Mouse (Mus musculus): ENCODE measurements around the gene Gemin4. TPM values are rescaled to one million over a fixed set of nuclear protein-coding genes. Genes with fewer than 3 reads are reported as not detected.

Gemin4 gene
- total RNA-seq (2021), result 1 to 10 TPM; 4.6 to 8.8 TPM

DNA sequence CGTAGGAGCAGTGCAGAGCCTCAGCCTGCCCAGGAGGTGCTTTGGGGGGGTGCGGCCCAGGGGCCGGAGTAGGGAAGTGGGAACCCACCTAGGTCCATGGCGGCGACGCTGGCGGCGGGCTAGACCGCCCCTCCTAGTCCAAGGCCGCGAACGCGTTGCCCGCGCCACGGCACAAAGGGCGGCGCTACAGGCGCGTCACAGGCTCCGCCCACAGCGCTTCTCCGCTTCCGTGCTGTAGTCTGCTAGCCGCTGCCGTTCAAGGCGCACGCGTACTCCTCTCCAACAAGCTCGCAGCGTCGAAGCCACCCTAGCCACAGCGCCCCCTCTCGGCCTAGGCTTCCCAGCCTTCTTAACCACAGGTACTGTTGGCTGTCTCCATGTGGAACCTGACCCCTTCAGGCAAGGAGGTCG, at the start of gene Gemin4, which contains the start of gene Dbil5:
TSS of gene Gemin4 (minus strand) at position 275 of the 411 bp plus-strand sequence.
TSS of gene Dbil5 (plus strand) at position 219 of the 411 bp plus-strand sequence.
- intact Hi-C loops (cut with DNase I), result loop anchor here (1.0 kb wide), 1 partner anchor 38 kb away; the partner anchor contains the start of genes Fam57a and Vps53
- DNase-seq (ENCODE audit: low spot score in 2 of 2), result peak; percentile 96 to 98

DNA sequence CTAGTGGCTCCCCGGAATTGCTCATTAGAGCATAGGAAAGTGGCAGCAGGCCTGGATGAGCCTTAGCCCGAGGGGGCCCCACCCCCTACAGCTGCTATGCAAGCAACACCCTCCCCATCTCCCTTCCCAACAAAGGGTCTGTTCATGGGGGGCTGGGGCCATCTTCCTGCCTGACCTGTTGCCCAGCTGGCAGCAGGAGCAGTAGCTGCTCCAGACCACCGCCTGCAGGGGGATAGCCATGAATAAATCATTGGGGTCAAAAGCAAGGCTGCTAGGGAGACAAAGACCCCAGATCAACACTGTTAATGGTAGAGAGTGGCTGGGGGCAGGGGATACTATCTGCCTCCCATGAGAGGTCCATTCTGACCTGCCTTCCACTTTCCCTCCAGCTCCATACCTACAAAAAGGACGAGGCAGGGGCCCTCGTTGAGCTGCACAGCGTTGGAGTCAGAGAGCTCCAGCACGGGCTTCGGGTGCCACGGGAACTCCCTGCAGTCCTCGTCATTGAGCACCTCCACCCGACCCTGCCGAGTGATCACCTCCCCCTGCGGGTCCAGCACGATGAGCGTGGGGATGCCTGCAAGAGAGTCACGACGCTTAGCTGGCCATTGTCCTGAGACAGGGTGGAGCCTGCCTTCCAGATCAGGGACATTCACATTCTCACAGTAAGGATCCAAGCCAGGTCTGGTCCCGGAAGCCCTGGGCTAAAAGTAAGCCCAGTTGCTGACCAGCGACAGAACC, 45.3 kb upstream of the Gemin4 start:
- no peak for DNase-seq (ENCODE audit: low spot score in 2 of 2)
- intact Hi-C loops (cut with DNase I), result no loop called here

DNA sequence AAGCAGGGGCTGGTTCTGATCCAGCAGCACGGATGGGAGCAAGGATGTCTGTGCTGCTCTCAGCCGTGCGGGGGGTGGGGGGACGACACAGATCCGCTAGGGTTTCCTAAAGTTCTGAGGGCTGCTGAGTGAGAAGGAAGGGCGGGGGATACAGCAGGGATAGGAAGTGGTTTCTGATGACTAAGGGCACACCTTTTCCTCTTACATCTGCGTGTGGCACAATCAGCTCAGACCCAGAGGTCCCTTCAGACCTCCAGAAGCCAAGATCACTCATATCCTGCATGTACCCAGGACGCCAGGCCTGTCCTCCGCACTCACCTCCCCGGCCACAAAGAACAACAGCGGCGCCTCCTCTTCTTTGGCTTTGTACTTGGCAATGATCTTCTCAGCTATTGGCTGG, 43.8 kb upstream of the Gemin4 start:
- intact Hi-C loops (cut with DNase I), result no loop called here

GRCm38 (mm10) chr11:76260208-76261050, 43.0 kb upstream of the Gemin4 start:
- intact Hi-C loops (cut with DNase I), result no loop called here
- DNase-seq (ENCODE audit: low spot score in 2 of 2), result no peak

More for the DNA sequence above, 43.8 kb upstream of the Gemin4 start:
- DNase-seq (ENCODE audit: low spot score in 2 of 2), result no peak

GRCm38 (mm10) chr11:76258511-76258910, 41.0 kb upstream of the Gemin4 start:
- no peak for DNase-seq (ENCODE audit: low spot score in 2 of 2)
- intact Hi-C loops (cut with DNase I), result no loop called here

- intact Hi-C loops (cut with DNase I), result no loop called here
- no peak for DNase-seq (ENCODE audit: low spot score in 2 of 2)
Observed at GRCm38 (mm10) chr11:76257386-76257785, 39.9 kb upstream of the Gemin4 start.

DNA sequence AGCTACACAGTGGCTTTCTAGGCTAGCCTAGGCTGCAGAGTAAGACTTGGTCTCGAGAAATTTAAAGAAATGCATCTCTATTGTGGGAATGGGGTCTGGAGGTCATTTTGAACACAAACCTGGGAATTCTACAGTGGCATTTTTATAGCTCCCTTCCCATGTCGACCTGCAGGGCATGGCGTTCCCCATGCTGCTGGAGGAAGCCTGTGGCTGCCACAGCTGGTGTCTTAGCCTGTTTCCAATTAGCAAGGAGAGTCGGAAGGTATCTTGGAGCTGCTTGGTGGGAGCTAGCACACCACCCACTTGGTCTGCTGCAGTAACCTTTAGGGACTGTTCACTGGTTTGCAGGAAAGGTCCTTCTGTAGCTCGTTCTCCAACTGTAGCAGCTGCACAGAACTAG, 38.7 kb upstream of the Gemin4 start:
- intact Hi-C loops (cut with DNase I), result no loop called here
- no peak for DNase-seq (ENCODE audit: low spot score in 2 of 2)

DNA sequence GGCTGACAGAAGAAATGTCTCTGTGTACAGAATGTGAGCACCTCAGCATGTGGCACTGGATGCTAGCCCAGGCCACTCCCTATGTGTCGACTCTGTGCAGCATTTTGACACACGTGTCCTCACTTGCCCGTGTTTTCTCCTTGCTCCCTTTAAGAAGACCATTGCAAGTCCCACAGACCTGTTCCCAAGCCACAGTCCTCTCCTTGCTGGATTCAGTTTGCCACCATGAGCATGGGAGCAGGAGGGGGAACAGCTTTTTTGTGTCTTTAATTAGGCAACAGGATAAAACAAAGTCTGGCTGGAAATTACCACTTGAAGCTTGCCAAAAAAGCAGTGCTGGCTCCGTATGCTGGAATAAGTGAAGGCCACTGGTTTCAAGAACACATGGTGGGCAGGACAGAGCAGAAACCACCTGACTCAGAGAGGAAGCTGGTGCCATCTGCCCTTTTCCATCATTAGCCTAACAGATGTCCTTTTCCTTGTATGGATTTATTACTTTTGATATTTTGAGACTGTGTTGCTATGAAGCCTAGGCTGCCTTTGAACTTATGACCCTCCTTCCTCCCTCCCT, 38.1 kb upstream of the Gemin4 start:
- peak; percentile 30 to 42 for DNase-seq (ENCODE audit: low spot score in 2 of 2)
- intact Hi-C loops (cut with DNase I), result no loop called here

DNA sequence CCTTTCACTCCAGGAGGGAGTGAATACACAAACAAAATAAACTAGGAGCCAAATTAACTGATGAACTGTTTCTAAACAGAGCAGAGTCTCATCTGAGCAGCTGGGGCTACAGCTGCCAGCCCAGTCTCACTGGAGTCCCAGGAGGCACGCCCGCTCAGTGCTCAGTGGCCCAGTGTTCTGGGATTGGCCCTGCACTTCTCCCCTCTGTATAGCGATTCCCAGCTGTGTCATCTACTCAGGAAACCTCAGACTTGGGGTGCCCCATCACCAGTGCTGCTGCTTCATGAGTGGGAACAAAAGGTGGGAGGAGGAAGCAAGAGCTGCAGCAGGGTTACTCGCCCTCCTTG, 36.4 kb upstream of the Gemin4 start:
- no peak for DNase-seq (ENCODE audit: low spot score in 2 of 2)
- intact Hi-C loops (cut with DNase I), result loop anchor here (1.0 kb wide), 2 partner anchors 145 to 152 kb away; partner anchors contain the start of genes Nxn and Timm22

GRCm38 (mm10) chr11:76253145-76253917, 35.9 kb upstream of the Gemin4 start:
- intact Hi-C loops (cut with DNase I), result loop anchor here (1.0 kb wide), 2 partner anchors 146 to 153 kb away; partner anchors contain the start of genes Nxn and Timm22
- peak; percentile 81 to 85 for DNase-seq (ENCODE audit: low spot score in 2 of 2)

DNA sequence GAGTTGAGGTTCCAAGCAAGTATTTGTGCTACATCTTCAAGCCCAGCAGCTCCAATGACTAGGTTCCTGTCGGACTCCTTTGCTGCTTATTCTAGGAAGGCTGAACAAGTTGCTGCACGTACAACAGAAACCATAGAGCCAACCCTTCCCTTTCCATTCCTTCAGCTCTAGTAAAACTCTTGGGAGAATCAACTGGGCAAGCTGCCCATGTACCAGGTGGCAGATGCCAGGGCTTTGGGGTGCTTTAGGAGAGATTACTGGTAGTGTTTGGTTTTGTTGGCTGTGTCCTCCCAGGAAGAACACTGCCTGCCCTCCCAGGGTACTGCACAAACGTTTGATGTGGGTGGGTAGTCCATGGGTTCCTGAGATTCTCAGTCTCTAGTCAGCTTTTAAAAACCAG, 34.6 kb upstream of the Gemin4 start:
- no peak for DNase-seq (ENCODE audit: low spot score in 2 of 2)
- intact Hi-C loops (cut with DNase I), result no loop called here

- DNase-seq (ENCODE audit: low spot score in 2 of 2), result no peak
- intact Hi-C loops (cut with DNase I), result no loop called here
Observed at GRCm38 (mm10) chr11:76247239-76247638, 29.8 kb upstream of the Gemin4 start.

- no peak for DNase-seq (ENCODE audit: low spot score in 2 of 2)
- intact Hi-C loops (cut with DNase I), result no loop called here
Observed at GRCm38 (mm10) chr11:76246439-76246838, 29.0 kb upstream of the Gemin4 start.

GRCm38 (mm10) chr11:76243811-76244546, 26.5 kb upstream of the Gemin4 start:
- DNase-seq (ENCODE audit: low spot score in 2 of 2), result no peak
- intact Hi-C loops (cut with DNase I), result loop anchor here (2.0 kb wide), 1 partner anchor 65 kb away; the partner anchor contains the start of genes Fam57a and Vps53

GRCm38 (mm10) chr11:76242901-76243810, 25.7 kb upstream of the Gemin4 start, which contains the start of the genes Mrm3 and Glod4:
Gene Mrm3 (plus strand): TSS chr11:76243715.
Gene Glod4 (minus strand): TSS chr11:76243725.
- intact Hi-C loops (cut with DNase I), result loop anchor here (2.0 kb wide), 1 partner anchor 64 kb away; the partner anchor contains the start of genes Fam57a and Vps53

DNA sequence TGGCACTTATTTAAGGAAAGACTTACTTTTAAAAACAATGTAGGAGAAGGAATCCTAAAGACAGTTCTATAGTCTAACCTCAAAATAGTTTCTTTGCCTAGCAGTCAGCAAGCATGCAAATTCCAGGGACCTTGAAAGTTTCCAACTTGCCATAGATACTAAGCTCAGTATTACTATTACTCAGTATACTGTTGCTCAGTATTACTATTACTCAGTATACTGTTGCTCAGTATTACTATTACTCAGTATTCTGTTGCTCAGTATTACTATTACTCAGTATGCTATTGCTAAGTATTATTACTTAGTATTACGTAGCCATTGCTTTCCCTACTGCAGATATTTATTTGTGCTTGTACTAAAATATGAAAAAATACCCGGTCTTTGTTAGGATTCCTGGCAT, 22.3 kb upstream of the Gemin4 start:
- no peak for DNase-seq (ENCODE audit: low spot score in 2 of 2)
- intact Hi-C loops (cut with DNase I), result no loop called here

More at GRCm38 (mm10) chr11:76242901-76243810, 25.7 kb upstream of the Gemin4 start, which contains the start of the genes Mrm3 and Glod4:
- DNase-seq (ENCODE audit: low spot score in 2 of 2), result peak; percentile 91 to 95

GRCm38 (mm10) chr11:76236136-76236535, 18.7 kb upstream of the Gemin4 start:
- intact Hi-C loops (cut with DNase I), result no loop called here
- DNase-seq (ENCODE audit: low spot score in 2 of 2), result no peak
